Mouse (Mus musculus) heart, embryonic 16.5 days (tissue): ENCODE measurements at regions not wholly inside any gene's neighbourhood (a gene's known extent, or its start where the extent isn't known, plus 50 kb on each side); places are given as distances from the start of the nearest gene placed in this dataset.

ENCODE experiments used
- ATAC-seq: fragments of 200-750 bp; cut with Nextera tagmentation; replicated peaks from 2 replicates; pipeline ENCODE4 v1.8.0; 2017; ENCODE audit warnings: moderate number of reproducible peaks; ENCODE audit not compliant: insufficient read depth, low FRiP score; ENCODE audit errors: extremely low read depth
- H3K27ac ChIP-seq: fragments of 300-500 bp; sonication (generic); 2 replicates; pipeline ENCODE4 v1.5.1; 2014; ENCODE audit warnings: mild to moderate bottlenecking, low read length, control low read depth, moderate library complexity
- H3K27me3 ChIP-seq: fragments of 300-500 bp; sonication (generic); 2 replicates; pipeline ENCODE4 v1.6.1; 2014; ENCODE audit warnings: low read length, mixed read lengths; ENCODE audit not compliant: control insufficient read depth, insufficient read depth
- H3K36me3 ChIP-seq: fragments of 300-500 bp; sonication (generic); 2 replicates; pipeline ENCODE4 v1.6.1; 2014; ENCODE audit not compliant: control insufficient read depth, insufficient read depth
- H3K4me1 ChIP-seq: fragments of 300-500 bp; sonication (generic); 2 replicates; pipeline ENCODE4 v1.6.1; 2014; ENCODE audit warnings: low read length, mixed read lengths; ENCODE audit not compliant: control insufficient read depth, insufficient read depth
- H3K4me2 ChIP-seq: fragments of 300-500 bp; sonication (generic); 2 replicates; pipeline ENCODE4 v1.6.1; 2014; ENCODE audit warnings: low read depth, mild to moderate bottlenecking, control low read depth, low read length
- H3K4me3 ChIP-seq: fragments of 300-500 bp; sonication (generic); 2 replicates; pipeline ENCODE4 v1.5.1; 2014; ENCODE audit warnings: mild to moderate bottlenecking, control low read depth, low read length
- H3K9ac ChIP-seq: fragments of 300-500 bp; sonication (generic); 2 replicates; pipeline ENCODE4 v1.6.1; 2014; ENCODE audit warnings: low read length, control low read depth
- H3K9me3 ChIP-seq: fragments of 300-500 bp; sonication (generic); replicated peaks from 2 replicates; pipeline ENCODE4 v1.6.1; 2016; ENCODE audit warnings: low read length; ENCODE audit not compliant: control insufficient read depth
- WGBS: fragments of 180-500 bp; shearing (Covaris S2); extraction: QIAGEN DNeasy Blood & Tissue Kit; methylation state at CpG from one replicate; pipeline ENCODE4 v1.1.7; 2014; 5-methylcytosine and 5-hydroxymethylcytosine counted together

GRCm38 (mm10) chr2:9468651-9469050 is 412.4 kb upstream of the 4930412O13Rik start:
- Histone ChIP-seq H3K27ac (no peak overlapping the region), H3K9me3 (no peaks in the 10 kb centered on the region), H3K4me3 (no peak overlapping the region), H3K4me2 (no peak overlapping the region), H3K36me3 (no peaks in the 10 kb centered on the region), H3K9ac (no peak overlapping the region), H3K27me3 (no peaks in the 10 kb centered on the region), H3K4me1 (no peaks in the 10 kb centered on the region)
- WGBS, result 60% methylated on average over 3 of the region's 3 CpGs
- no peak for ATAC-seq

GRCm38 (mm10) chr2:9481678-9482345 is 399.2 kb upstream of the 4930412O13Rik start:
- 65% methylated on average over 7 of the region's 7 CpGs for WGBS
- H3K27me3 ChIP-seq, result no peaks in the 10 kb centered on the region
- H3K27ac ChIP-seq, result no peak overlapping the region
- no peaks in the 10 kb centered on the region for H3K9me3 ChIP-seq
- no peak overlapping the region for H3K4me2 ChIP-seq
- no peaks in the 10 kb centered on the region for H3K36me3 ChIP-seq
- no peak overlapping the region for H3K9ac ChIP-seq
- ATAC-seq, result no peak
- H3K4me1 ChIP-seq, result no peaks in the 10 kb centered on the region
- H3K4me3 ChIP-seq, result no peak overlapping the region

- H3K9ac ChIP-seq, result no peak overlapping the region
- no peaks in the 10 kb centered on the region for H3K27me3 ChIP-seq
- H3K36me3 ChIP-seq, result no peaks in the 10 kb centered on the region
- H3K27ac ChIP-seq, result no peak overlapping the region
- H3K9me3 ChIP-seq, result no peaks in the 10 kb centered on the region
- ATAC-seq, result no peak
- no peak overlapping the region for H3K4me3 ChIP-seq
- no peaks in the 10 kb centered on the region for H3K4me1 ChIP-seq
- no peak overlapping the region for H3K4me2 ChIP-seq
- WGBS, result 79% methylated on average over 7 of the region's 7 CpGs
Measured at GRCm38 (mm10) chr2:9487381-9487914, 393.6 kb upstream of the 4930412O13Rik start.

- Histone ChIP-seq H3K9me3 (no peaks in the 10 kb centered on the region), H3K4me2 (no peak overlapping the region), H3K27me3 (no peaks in the 10 kb centered on the region), H3K4me3 (no peak overlapping the region), H3K4me1 (no peaks in the 10 kb centered on the region), H3K36me3 (no peaks in the 10 kb centered on the region), H3K27ac (no peak overlapping the region), H3K9ac (no peak overlapping the region)
- WGBS, result 50% methylated on average over 6 of the region's 6 CpGs
- 0 out of 2 replicates have a peak, but pooled peaks have one; percentile 28 for ATAC-seq
Measured at GRCm38 (mm10) chr2:9493606-9494145, 387.4 kb upstream of the 4930412O13Rik start.

- H3K4me3 ChIP-seq, result no peak overlapping the region
- H3K36me3 ChIP-seq, result no peaks in the 10 kb centered on the region
- H3K9me3 ChIP-seq, result no peaks in the 10 kb centered on the region
- H3K4me2 ChIP-seq, result no peak overlapping the region
- no peaks in the 10 kb centered on the region for H3K27me3 ChIP-seq
- 84% methylated on average over 1 of the region's 1 CpGs for WGBS
- no peak for ATAC-seq
- H3K27ac ChIP-seq, result no peak overlapping the region
- H3K9ac ChIP-seq, result no peak overlapping the region
- no peaks in the 10 kb centered on the region for H3K4me1 ChIP-seq
Measured at GRCm38 (mm10) chr2:9520045-9520444, 361.0 kb upstream of the 4930412O13Rik start.

- 77% methylated on average over 3 of the region's 3 CpGs for WGBS
- H3K4me1 ChIP-seq, result no peaks in the 10 kb centered on the region
- no peaks in the 10 kb centered on the region for H3K9me3 ChIP-seq
- no peak for ATAC-seq
- no peak overlapping the region for H3K27ac ChIP-seq
- no peak overlapping the region for H3K4me3 ChIP-seq
- H3K9ac ChIP-seq, result no peak overlapping the region
- H3K27me3 ChIP-seq, result no peaks in the 10 kb centered on the region
- H3K4me2 ChIP-seq, result no peak overlapping the region
- no peaks in the 10 kb centered on the region for H3K36me3 ChIP-seq
Measured at GRCm38 (mm10) chr2:9525910-9526309, 355.1 kb upstream of the 4930412O13Rik start.

- WGBS, result 84% methylated on average over 2 of the region's 2 CpGs
- Histone ChIP-seq H3K4me2 (no peak overlapping the region), H3K4me3 (no peak overlapping the region), H3K4me1 (no peaks in the 10 kb centered on the region), H3K36me3 (no peaks in the 10 kb centered on the region), H3K27me3 (no peaks in the 10 kb centered on the region), H3K9me3 (no peaks in the 10 kb centered on the region), H3K27ac (no peak overlapping the region), H3K9ac (no peak overlapping the region)
- no peak for ATAC-seq
Measured at GRCm38 (mm10) chr2:9535141-9535658, 345.9 kb upstream of the 4930412O13Rik start.

- H3K4me3 ChIP-seq, result no peak overlapping the region
- H3K9me3 ChIP-seq, result no peaks in the 10 kb centered on the region
- no peak overlapping the region for H3K4me2 ChIP-seq
- H3K9ac ChIP-seq, result no peak overlapping the region
- WGBS, result 72% methylated on average over 10 of the region's 10 CpGs
- no peaks in the 10 kb centered on the region for H3K4me1 ChIP-seq
- H3K36me3 ChIP-seq, result no peaks in the 10 kb centered on the region
- no peak for ATAC-seq
- H3K27me3 ChIP-seq, result no peaks in the 10 kb centered on the region
- H3K27ac ChIP-seq, result no peak overlapping the region
Measured at GRCm38 (mm10) chr2:9547771-9548590, 333.1 kb upstream of the 4930412O13Rik start.

- H3K27ac ChIP-seq, result no peak overlapping the region
- H3K4me1 ChIP-seq, result no peaks in the 10 kb centered on the region
- H3K4me3 ChIP-seq, result no peak overlapping the region
- no peak overlapping the region for H3K4me2 ChIP-seq
- H3K9me3 ChIP-seq, result no peaks in the 10 kb centered on the region
- H3K9ac ChIP-seq, result no peak overlapping the region
- no peaks in the 10 kb centered on the region for H3K36me3 ChIP-seq
- H3K27me3 ChIP-seq, result no peaks in the 10 kb centered on the region
- ATAC-seq, result no peak
Measured at GRCm38 (mm10) chr2:9553313-9553712, 327.7 kb upstream of the 4930412O13Rik start.
